Mouse (Mus musculus): ENCODE measurements at regions not wholly inside any gene's neighbourhood (a gene's known extent, or its start where the extent isn't known, plus 50 kb on each side); places are given as distances from the start of the nearest gene placed in this dataset.

DNA sequence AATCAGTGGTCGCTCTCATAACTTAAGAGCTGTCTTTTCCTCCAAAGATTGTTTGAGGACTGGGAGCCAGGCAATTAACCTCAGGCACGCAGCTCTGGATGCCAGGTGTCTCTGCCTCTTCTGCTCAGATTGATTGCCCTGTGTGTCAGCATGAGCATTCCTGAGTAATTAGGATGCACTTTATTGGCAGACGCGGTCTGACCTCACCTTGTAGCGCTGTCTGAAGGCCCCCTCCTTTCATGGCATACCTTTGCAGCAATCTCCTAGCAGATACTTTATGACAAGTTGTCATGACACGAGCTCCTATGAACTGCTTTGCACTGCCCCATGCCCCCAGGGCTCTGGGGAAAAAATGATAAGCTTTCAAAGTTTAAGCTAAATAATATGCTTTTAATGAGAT is 114.1 kb upstream of the Eef1e1 start:
- DNase-seq (ENCODE audit: low spot score) (no peak), ATAC-seq (ENCODE audit: low FRiP score) (no peak)
- Histone ChIP-seq H3K9ac (no peak overlapping the region), H3K4me3 (replicated peaks; ENCODE audit: low read length) (no peak overlapping the region), H3K27ac (no peak overlapping the region), H3K27me3 (ENCODE audit: control insufficient read depth, insufficient read depth, low read length) (no peaks in the 10 kb centered on the region), H3K36me3 (replicated peaks; ENCODE audit: control insufficient read depth, insufficient read depth) (no peaks in the 10 kb centered on the region), H3K9me3 (ENCODE audit: control insufficient read depth, low read length) (no peaks in the 10 kb centered on the region), H3K4me1 (replicated peaks; ENCODE audit: control insufficient read depth, insufficient read depth, low read length) (no peaks in the 10 kb centered on the region), H3K4me2 (replicated peaks) (no peak overlapping the region)
- 64% methylated on average over 6 of the region's 6 CpGs for WGBS

DNA sequence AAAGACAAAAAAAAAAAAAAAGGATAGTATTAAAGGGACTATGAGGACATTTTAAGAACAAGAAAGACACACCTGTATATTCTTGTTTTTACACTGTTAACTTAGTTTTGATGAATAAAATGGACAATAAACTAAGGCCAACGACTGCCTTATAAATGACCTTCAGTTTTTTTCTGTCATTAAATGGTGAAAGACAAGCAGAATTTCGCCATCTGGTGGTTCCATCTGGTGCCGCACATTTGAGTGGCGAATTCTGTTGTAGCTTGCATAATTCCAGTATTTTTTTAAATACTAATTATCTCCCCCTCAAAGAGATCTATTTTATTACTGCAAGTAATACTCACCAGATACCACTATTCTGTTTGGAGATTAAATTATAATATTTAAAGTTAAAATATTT is 107.3 kb upstream of the Eef1e1 start:
- Histone ChIP-seq H3K4me2 (replicated peaks) (no peak overlapping the region), H3K9me3 (ENCODE audit: control insufficient read depth, low read length) (no peaks in the 10 kb centered on the region), H3K9ac (no peak overlapping the region), H3K27ac (no peak overlapping the region), H3K4me3 (replicated peaks; ENCODE audit: low read length) (no peak overlapping the region), H3K4me1 (replicated peaks; ENCODE audit: control insufficient read depth, insufficient read depth, low read length) (no peaks in the 10 kb centered on the region), H3K36me3 (replicated peaks; ENCODE audit: control insufficient read depth, insufficient read depth) (no peaks in the 10 kb centered on the region), H3K27me3 (ENCODE audit: control insufficient read depth, insufficient read depth, low read length) (no peaks in the 10 kb centered on the region)
- ATAC-seq (ENCODE audit: low FRiP score) (no peak), DNase-seq (ENCODE audit: low spot score) (no peak)
- 42% methylated on average over 4 of the region's 4 CpGs for WGBS

DNA sequence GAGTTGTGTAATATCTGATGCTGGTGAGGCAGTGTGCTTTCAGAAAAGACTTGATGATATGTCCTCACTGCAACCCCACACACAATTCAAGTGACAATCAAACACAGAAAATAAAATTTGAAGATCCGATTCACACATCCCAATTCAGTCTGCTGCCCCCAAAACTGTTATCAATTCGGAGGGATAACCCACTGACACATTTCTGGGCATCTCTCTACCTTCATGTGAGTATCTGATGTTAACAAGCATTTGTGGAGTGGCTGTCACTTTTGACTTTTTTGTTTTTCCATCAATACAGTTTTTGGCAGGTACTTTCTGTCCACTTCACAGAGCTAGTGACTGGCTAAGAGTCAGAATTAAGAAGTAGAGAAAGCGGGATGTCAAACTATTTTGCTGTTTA is 101.4 kb upstream of the Eef1e1 start:
- ATAC-seq (ENCODE audit: low FRiP score) (no peak), DNase-seq (ENCODE audit: low spot score) (no peak)
- H3K27ac ChIP-seq = no peak overlapping the region
- 91% methylated on average over 3 of the region's 3 CpGs for WGBS
- H3K4me3 ChIP-seq (replicated peaks; ENCODE audit: low read length) = no peak overlapping the region
- H3K4me2 ChIP-seq (replicated peaks) = no peak overlapping the region
- no peak overlapping the region for H3K9ac ChIP-seq
- no peaks in the 10 kb centered on the region for H3K36me3 ChIP-seq (replicated peaks; ENCODE audit: control insufficient read depth, insufficient read depth)
- no peaks in the 10 kb centered on the region for H3K9me3 ChIP-seq (ENCODE audit: control insufficient read depth, low read length)
- H3K4me1 ChIP-seq (replicated peaks; ENCODE audit: control insufficient read depth, insufficient read depth, low read length) = 0 out of 2 replicates have a peak, but pooled peaks cover 9% of the 10 kb centered on the region
- H3K27me3 ChIP-seq (ENCODE audit: control insufficient read depth, insufficient read depth, low read length) = no peaks in the 10 kb centered on the region

DNA sequence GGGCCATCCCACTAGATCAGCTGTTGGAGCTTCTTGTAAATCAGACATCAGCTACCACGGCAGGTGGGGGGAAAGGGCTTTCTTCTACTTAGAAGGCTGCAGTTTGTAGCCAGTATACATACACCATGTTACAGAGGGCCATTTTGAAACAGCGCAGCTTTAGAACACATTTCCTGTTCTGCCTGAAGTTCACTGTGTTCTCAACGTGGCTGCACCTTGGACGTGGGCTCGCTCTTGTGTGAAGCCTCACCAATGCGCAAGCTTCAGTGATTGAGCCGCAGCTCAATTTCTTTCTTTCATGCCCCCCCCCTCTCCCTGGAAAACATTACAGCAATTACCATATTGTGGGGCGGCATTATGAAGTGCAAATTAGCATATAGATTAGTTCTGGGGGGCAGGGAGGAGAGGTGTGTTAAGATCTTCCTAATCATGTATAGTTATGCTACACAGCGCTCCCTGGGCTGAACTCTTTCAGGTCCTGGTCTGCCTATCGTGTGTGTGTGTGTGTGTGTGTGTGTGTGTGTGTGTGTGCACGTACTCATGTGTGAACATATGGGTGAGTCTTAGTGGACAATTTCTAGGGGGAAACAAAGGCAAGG is 97.9 kb upstream of the Eef1e1 start:
- 54% methylated on average over 11 of the region's 11 CpGs for WGBS

DNA sequence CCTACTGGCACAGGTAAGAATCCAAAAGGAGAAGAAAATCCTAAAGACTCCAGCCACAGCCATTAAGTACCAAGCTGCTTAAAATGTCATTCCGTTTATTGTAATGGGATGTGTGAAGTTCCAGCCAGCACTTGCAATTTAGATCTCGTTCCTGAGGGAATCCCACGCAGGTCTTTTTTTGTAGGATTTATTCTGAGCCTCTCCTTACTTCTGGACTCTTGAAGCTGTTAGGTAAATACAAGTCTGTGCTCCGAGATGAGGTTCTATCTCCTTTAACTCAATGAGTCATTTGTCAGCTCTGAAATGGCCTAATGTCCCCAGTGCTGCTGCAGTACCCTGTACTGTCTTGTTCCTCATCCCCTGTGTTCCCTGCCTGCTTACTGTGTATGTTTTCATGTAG is 94.9 kb upstream of the Eef1e1 start:
- H3K27ac ChIP-seq = no peak overlapping the region
- 83% methylated on average over 4 of the region's 4 CpGs for WGBS

More for the DNA sequence above, 97.9 kb upstream of the Eef1e1 start:
- DNase-seq (ENCODE audit: low spot score) (peak; percentile 29), ATAC-seq (ENCODE audit: low FRiP score) (peak; percentile 77; the same call in 1 of the 2 replicates)
- Histone ChIP-seq H3K4me2 (replicated peaks) (no peak overlapping the region), H3K4me1 (replicated peaks; ENCODE audit: control insufficient read depth, insufficient read depth, low read length) (0 out of 2 replicates have a peak, but pooled peaks cover 9% of the 10 kb centered on the region), H3K9ac (no peak overlapping the region), H3K4me3 (replicated peaks; ENCODE audit: low read length) (no peak overlapping the region), H3K27me3 (ENCODE audit: control insufficient read depth, insufficient read depth, low read length) (no peaks in the 10 kb centered on the region), H3K36me3 (replicated peaks; ENCODE audit: control insufficient read depth, insufficient read depth) (no peaks in the 10 kb centered on the region), H3K27ac (peak overlapping the region; percentile 80), H3K9me3 (ENCODE audit: control insufficient read depth, low read length) (no peaks in the 10 kb centered on the region; the same call in 1 of the 2 replicates)

DNA sequence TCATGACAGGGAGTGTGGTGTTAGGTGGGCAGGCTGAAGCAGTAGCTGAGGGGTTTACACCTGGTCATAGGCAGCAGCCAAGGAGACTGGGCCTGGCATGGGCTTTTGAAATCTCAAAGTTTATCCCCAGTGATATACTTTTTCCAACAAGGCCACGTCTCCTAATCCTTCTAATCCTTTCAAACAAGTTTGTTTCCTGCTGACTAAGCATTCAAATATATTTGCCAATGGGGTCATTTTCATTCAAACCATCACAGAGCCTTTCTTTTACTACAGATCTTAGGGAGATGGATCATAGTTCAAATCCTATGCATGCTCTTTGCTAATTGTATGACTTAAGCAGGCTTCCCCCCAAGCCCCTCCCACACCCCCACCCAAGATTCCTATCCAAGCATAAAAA is 93.0 kb upstream of the Eef1e1 start:
- 83% methylated on average over 1 of the region's 1 CpGs for WGBS
- H3K4me2 ChIP-seq (replicated peaks) = no peak overlapping the region
- no peak overlapping the region for H3K4me3 ChIP-seq (replicated peaks; ENCODE audit: low read length)
- H3K9ac ChIP-seq = no peak overlapping the region
- no peak for ATAC-seq (ENCODE audit: low FRiP score)
- H3K27me3 ChIP-seq (ENCODE audit: control insufficient read depth, insufficient read depth, low read length) = no peaks in the 10 kb centered on the region
- H3K36me3 ChIP-seq (replicated peaks; ENCODE audit: control insufficient read depth, insufficient read depth) = no peaks in the 10 kb centered on the region
- no peak for DNase-seq (ENCODE audit: low spot score)
- no peak overlapping the region for H3K27ac ChIP-seq
- no peaks in the 10 kb centered on the region; the same call in 1 of the 2 replicates for H3K9me3 ChIP-seq (ENCODE audit: control insufficient read depth, low read length)
- 0 out of 2 replicates have a peak, but pooled peaks cover 9% of the 10 kb centered on the region for H3K4me1 ChIP-seq (replicated peaks; ENCODE audit: control insufficient read depth, insufficient read depth, low read length)

More for the DNA sequence above, 94.9 kb upstream of the Eef1e1 start:
- H3K9ac ChIP-seq = no peak overlapping the region
- H3K36me3 ChIP-seq (replicated peaks; ENCODE audit: control insufficient read depth, insufficient read depth) = no peaks in the 10 kb centered on the region
- DNase-seq (ENCODE audit: low spot score) = no peak
- H3K27me3 ChIP-seq (ENCODE audit: control insufficient read depth, insufficient read depth, low read length) = no peaks in the 10 kb centered on the region
- H3K4me1 ChIP-seq (replicated peaks; ENCODE audit: control insufficient read depth, insufficient read depth, low read length) = 0 out of 2 replicates have a peak, but pooled peaks cover 9% of the 10 kb centered on the region
- no peak for ATAC-seq (ENCODE audit: low FRiP score)
- H3K9me3 ChIP-seq (ENCODE audit: control insufficient read depth, low read length) = no peaks in the 10 kb centered on the region; the same call in 1 of the 2 replicates
- H3K4me3 ChIP-seq (replicated peaks; ENCODE audit: low read length) = no peak overlapping the region
- H3K4me2 ChIP-seq (replicated peaks) = no peak overlapping the region

DNA sequence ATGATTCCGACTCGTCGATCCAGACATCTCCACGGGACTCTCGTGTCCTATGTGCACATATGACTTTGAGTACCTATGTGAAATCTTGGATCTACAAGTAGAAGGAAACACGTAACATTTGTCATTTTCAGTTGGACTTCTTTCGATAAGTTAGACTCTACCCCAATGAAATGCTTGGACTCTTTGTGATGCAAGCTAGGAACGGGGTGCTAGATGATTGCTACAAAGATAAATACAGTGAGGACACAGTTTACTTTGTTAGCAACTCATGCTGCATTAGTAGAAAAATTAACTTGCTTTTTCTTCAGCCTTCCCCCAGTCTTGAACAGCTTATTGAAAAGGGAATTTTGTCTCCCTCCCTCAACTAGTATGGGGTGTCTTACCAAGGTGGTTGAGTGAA is 81.2 kb upstream of the Eef1e1 start:
- no peak for ATAC-seq (ENCODE audit: low FRiP score)
- H3K4me3 ChIP-seq (replicated peaks; ENCODE audit: low read length) = no peak overlapping the region
- H3K27ac ChIP-seq = no peak overlapping the region
- no peak overlapping the region for H3K9ac ChIP-seq
- no peak for DNase-seq (ENCODE audit: low spot score)
- H3K4me2 ChIP-seq (replicated peaks) = no peak overlapping the region
- no peaks in the 10 kb centered on the region for H3K27me3 ChIP-seq (ENCODE audit: control insufficient read depth, insufficient read depth, low read length)
- no peaks in the 10 kb centered on the region for H3K36me3 ChIP-seq (replicated peaks; ENCODE audit: control insufficient read depth, insufficient read depth)
- H3K4me1 ChIP-seq (replicated peaks; ENCODE audit: control insufficient read depth, insufficient read depth, low read length) = no peaks in the 10 kb centered on the region
- WGBS = 95% methylated on average over 8 of the region's 8 CpGs
- H3K9me3 ChIP-seq (ENCODE audit: control insufficient read depth, low read length) = no peaks in the 10 kb centered on the region

DNA sequence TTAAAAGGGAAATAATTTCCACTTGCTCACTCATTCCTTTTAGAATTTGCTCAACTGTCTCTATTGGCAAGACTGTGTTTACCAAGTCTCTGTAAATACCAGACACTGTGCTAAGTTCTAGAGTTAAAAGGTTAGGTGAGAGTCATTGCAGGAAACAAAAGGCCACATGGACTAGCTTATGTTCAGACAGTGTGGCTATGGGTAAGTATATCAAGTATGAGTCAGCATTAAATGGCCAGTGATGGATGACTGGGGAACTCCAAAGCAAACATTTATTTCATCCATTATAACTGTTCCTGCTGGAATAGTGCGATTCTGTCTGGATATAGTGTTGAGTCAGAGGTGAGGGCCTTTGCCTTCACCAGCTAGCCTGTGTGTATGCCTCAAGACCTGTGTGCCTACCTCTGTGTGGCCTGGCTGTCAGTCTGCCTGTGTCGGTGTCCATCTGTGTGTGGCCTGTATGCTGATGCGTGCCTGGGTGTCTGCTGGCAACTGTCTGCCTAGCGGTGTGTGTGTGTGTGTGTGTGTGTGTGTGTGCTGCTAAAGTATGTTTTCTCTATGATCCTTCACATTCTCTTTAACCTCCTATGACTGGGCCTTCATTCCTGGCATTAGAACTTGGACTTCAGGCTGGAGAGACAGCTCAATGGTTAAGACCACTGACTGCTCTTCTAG is 77.6 kb upstream of the Eef1e1 start:
- WGBS = 94% methylated on average over 4 of the region's 4 CpGs
- H3K4me2 ChIP-seq (replicated peaks) = no peak overlapping the region

DNA sequence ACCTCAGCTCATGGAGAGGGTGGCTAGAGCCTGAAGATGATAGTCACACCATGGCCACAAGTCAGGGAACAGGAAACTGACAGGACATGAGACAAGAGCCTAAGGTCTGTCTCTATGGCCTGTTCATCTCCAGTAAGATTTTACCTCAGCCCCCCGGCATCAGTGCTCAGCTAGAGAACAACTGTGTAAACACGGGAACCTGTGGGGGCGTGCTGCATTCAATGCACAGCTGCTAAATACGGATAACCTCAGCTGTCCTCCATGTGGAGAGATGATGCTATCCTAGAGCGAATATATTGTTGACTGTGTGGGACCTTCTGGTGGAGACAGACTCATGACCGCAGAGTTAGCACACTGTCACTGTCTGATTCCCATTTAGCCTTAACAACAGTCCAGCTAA is 76.4 kb upstream of the Eef1e1 start:
- no peak overlapping the region for H3K4me3 ChIP-seq (replicated peaks; ENCODE audit: low read length)
- H3K9ac ChIP-seq = no peak overlapping the region
- H3K27ac ChIP-seq = no peak overlapping the region
- no peaks in the 10 kb centered on the region for H3K27me3 ChIP-seq (ENCODE audit: control insufficient read depth, insufficient read depth, low read length)
- no peak for ATAC-seq (ENCODE audit: low FRiP score)
- no peaks in the 10 kb centered on the region for H3K4me1 ChIP-seq (replicated peaks; ENCODE audit: control insufficient read depth, insufficient read depth, low read length)
- H3K4me2 ChIP-seq (replicated peaks) = no peak overlapping the region
- DNase-seq (ENCODE audit: low spot score) = no peak
- 85% methylated on average over 6 of the region's 6 CpGs for WGBS
- H3K9me3 ChIP-seq (ENCODE audit: control insufficient read depth, low read length) = no peaks in the 10 kb centered on the region
- no peaks in the 10 kb centered on the region for H3K36me3 ChIP-seq (replicated peaks; ENCODE audit: control insufficient read depth, insufficient read depth)

More for the DNA sequence above, 77.6 kb upstream of the Eef1e1 start:
- Histone ChIP-seq H3K27me3 (ENCODE audit: control insufficient read depth, insufficient read depth, low read length) (no peaks in the 10 kb centered on the region), H3K4me3 (replicated peaks; ENCODE audit: low read length) (no peak overlapping the region), H3K9ac (no peak overlapping the region), H3K36me3 (replicated peaks; ENCODE audit: control insufficient read depth, insufficient read depth) (no peaks in the 10 kb centered on the region), H3K27ac (no peak overlapping the region), H3K4me1 (replicated peaks; ENCODE audit: control insufficient read depth, insufficient read depth, low read length) (no peaks in the 10 kb centered on the region), H3K9me3 (ENCODE audit: control insufficient read depth, low read length) (no peaks in the 10 kb centered on the region)
- no peak for DNase-seq (ENCODE audit: low spot score)
- ATAC-seq (ENCODE audit: low FRiP score) = no peak

Measured in hindbrain, embryonic 14.5 days (tissue).